Mouse (Mus musculus): ENCODE data around the gene Hs3st3b1. TPM values are rescaled to one million over a fixed set of nuclear protein-coding genes. Genes with fewer than 3 reads are reported as not detected.

Gene Hs3st3b1
- total RNA-seq, 2 experiments from 2014 or later: 0.89 to 1.1 TPM

- no peak for DNase-seq
- intact Hi-C loops (cut with DNase I): no loop called here
Measured at GRCm38 (mm10) chr11:63894188-63894587, 27.9 kb downstream of the Hs3st3b1 start.

GRCm38 (mm10) chr11:63893557-63893956 is 28.5 kb downstream of the Hs3st3b1 start:
- intact Hi-C loops (cut with DNase I): no loop called here
- DNase-seq: no peak

- intact Hi-C loops (cut with DNase I): no loop called here
Measured at GRCm38 (mm10) chr11:63891479-63892020, 30.5 kb downstream of the Hs3st3b1 start.

GRCm38 (mm10) chr11:63883385-63883784 is 38.7 kb downstream of the Hs3st3b1 start:
- intact Hi-C loops (cut with DNase I): no loop called here

More at GRCm38 (mm10) chr11:63891479-63892020, 30.5 kb downstream of the Hs3st3b1 start:
- no peak for DNase-seq

GRCm38 (mm10) chr11:63880296-63880695 is 41.8 kb downstream of the Hs3st3b1 start:
- DNase-seq: no peak
- intact Hi-C loops (cut with DNase I): no loop called here

More at GRCm38 (mm10) chr11:63883385-63883784, 38.7 kb downstream of the Hs3st3b1 start:
- DNase-seq: no peak

- intact Hi-C loops (cut with DNase I): no loop called here
- no peak for DNase-seq
Measured at GRCm38 (mm10) chr11:63879261-63879660, 42.8 kb downstream of the Hs3st3b1 start.

GRCm38 (mm10) chr11:63878616-63879015 is 43.5 kb downstream of the Hs3st3b1 start:
- intact Hi-C loops (cut with DNase I): no loop called here

GRCm38 (mm10) chr11:63862746-63863145 is 59.3 kb downstream of the Hs3st3b1 start:
- DNase-seq: no peak
- intact Hi-C loops (cut with DNase I): no loop called here

More at GRCm38 (mm10) chr11:63878616-63879015, 43.5 kb downstream of the Hs3st3b1 start:
- no peak for DNase-seq

- intact Hi-C loops (cut with DNase I): no loop called here
- no peak for DNase-seq
Measured at GRCm38 (mm10) chr11:63861982-63862381, 60.1 kb downstream of the Hs3st3b1 start.

- DNase-seq: no peak
- intact Hi-C loops (cut with DNase I): no loop called here
Measured at GRCm38 (mm10) chr11:63851041-63851730, 70.9 kb downstream of the Hs3st3b1 start.

GRCm38 (mm10) chr11:63850261-63850660 is 71.8 kb downstream of the Hs3st3b1 start:
- no peak for DNase-seq
- intact Hi-C loops (cut with DNase I): no loop called here

GRCm38 (mm10) chr11:63845379-63845778 is 76.7 kb downstream of the Hs3st3b1 start:
- DNase-seq: no peak
- intact Hi-C loops (cut with DNase I): no loop called here

- no peak for DNase-seq
- intact Hi-C loops (cut with DNase I): no loop called here
Measured at GRCm38 (mm10) chr11:63844701-63845100, 77.4 kb downstream of the Hs3st3b1 start.

GRCm38 (mm10) chr11:63837526-63837925 is 84.6 kb downstream of the Hs3st3b1 start:
- intact Hi-C loops (cut with DNase I): no loop called here
- no peak for DNase-seq

Other genes with a start within 250 kb of the Hs3st3b1 start
- 10 to 100 TPM; 63.4 to 76.8 TPM for gene Cox10, start 157.2 kb upstream of the Hs3st3b1 start, total RNA-seq (2021)